In the genomic region with DNA sequence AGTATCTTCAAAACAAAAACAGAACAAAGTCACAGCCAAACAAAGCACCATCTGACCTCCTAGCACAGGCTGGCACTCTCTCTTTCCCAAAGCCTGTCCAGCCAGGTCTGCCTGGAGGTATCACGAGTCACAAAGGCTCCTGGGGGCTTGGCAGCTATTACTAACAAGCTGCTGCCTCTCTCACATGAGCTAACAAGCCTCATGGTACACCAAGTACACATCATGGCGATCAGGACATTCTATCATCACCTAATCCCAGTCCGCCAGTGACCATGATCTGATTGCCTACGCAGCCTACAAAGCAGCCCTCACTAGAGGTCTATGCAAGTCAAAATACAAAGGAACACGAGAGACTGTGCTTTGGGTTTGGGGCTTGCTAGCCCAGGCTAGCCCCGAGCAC, we compare ENCODE assay signal across 11 mouse cellular contexts.
"Had no signal": no experiment of that assay in that cellular context is flagged by ENCODE, and none has a peak within 500 bp of the region (broad histone marks: within the 10 kb centered on the region; RNA-seq: fewer than 3 reads in every experiment).

No protein-coding gene starts in this region.

- H3K27ac ChIP-seq: limb, embryonic 10.5 days; limb, embryonic 13.5 days; liver, embryonic 12.5 days; liver, embryonic 15.5 days; midbrain, embryonic 10.5 days; midbrain, embryonic 13.5 days had no signal

- DNase-seq: kidney, postnatal 14 days; liver; thymus, adult 18-20 months; thymus, postnatal 36 days had no signal

- H3K4me3 ChIP-seq: limb, embryonic 10.5 days; limb, embryonic 13.5 days; liver, embryonic 12.5 days; liver, embryonic 15.5 days; midbrain, embryonic 10.5 days; midbrain, embryonic 13.5 days had no signal

- H3K36me3 ChIP-seq: midbrain, embryonic 13.5 days had no signal

- ATAC-seq: liver, embryonic 12.5 days; midbrain, embryonic 13.5 days; midbrain, embryonic 16.5 days had no signal

- H3K9me3 ChIP-seq: limb, embryonic 10.5 days; limb, embryonic 13.5 days; liver, embryonic 12.5 days; liver, embryonic 15.5 days; midbrain, embryonic 10.5 days; midbrain, embryonic 13.5 days had no signal

- H3K9ac ChIP-seq: limb, embryonic 13.5 days; liver, embryonic 12.5 days; liver, embryonic 15.5 days; midbrain, embryonic 13.5 days had no signal

- H3K27me3 ChIP-seq: limb, embryonic 13.5 days; liver, embryonic 12.5 days; liver, embryonic 15.5 days; midbrain, embryonic 13.5 days had no signal

- H3K4me1 ChIP-seq: limb, embryonic 10.5 days had no signal

- H3K4me2 ChIP-seq: limb, embryonic 13.5 days; liver, embryonic 15.5 days; midbrain, embryonic 13.5 days had no signal
